Comparison of ENCODE assay signal across 21 mouse cellular contexts in genomic region chr3:148899857-148900256, GRCm38 (mm10).
DNase-seq lines count a peak whose midpoint lies in the region; ATAC-seq and TF ChIP-seq lines count a peak whose summit lies in the region.
"Had no signal": no experiment of that assay in that cellular context is flagged by ENCODE, and none has a peak within 500 bp of the region (broad histone marks: within the 10 kb centered on the region; RNA-seq: fewer than 3 reads in every experiment).

No protein-coding gene starts in this region.

- H3K4me1 ChIP-seq in heart, embryonic 10.5 days: peaks cover 43% of the 10 kb centered on the region
- peaks cover 26% of the 10 kb centered on the region for H3K4me1 ChIP-seq in liver, adult 2 months (ENCODE audit: control insufficient read depth, insufficient read depth, low read length)
- H3K4me1 ChIP-seq in liver, postnatal 0 days (ENCODE audit: insufficient read depth): peaks cover 16% of the 10 kb centered on the region
- H3K4me1 ChIP-seq in embryonic fibroblast, embryonic 13.5 days (ENCODE audit: control insufficient read depth, insufficient read depth, low read length): peaks cover 5% of the 10 kb centered on the region; the same call in 1 of the 2 replicates
- peaks cover 14% of the 10 kb centered on the region; the same call in 1 of the 2 replicates for H3K4me1 ChIP-seq in small intestine, adult 2 months (ENCODE audit: control insufficient read depth, insufficient read depth, insufficient read length, low read length)

- WGBS in heart, embryonic 10.5 days: 45% methylated on average over 6 of the region's 6 CpGs
- 60% methylated on average over 6 of the region's 6 CpGs for WGBS in liver, adult 2 months
- WGBS in liver, postnatal 0 days (ENCODE audit: insufficient replicate concordance): 54% methylated on average over 6 of the region's 6 CpGs
- 23% methylated on average over 6 of the region's 6 CpGs for WGBS in small intestine, adult 2 months

- no peaks in the 10 kb centered on the region for H3K27me3 ChIP-seq in heart, embryonic 10.5 days (ENCODE audit: insufficient read depth, poor library complexity, severe bottlenecking)
- no peaks in the 10 kb centered on the region for H3K27me3 ChIP-seq in liver, adult 2 months (ENCODE audit: control insufficient read depth, insufficient read depth, low read length)
- no peaks in the 10 kb centered on the region for H3K27me3 ChIP-seq in liver, postnatal 0 days (ENCODE audit: insufficient read depth, low read length)
- H3K27me3 ChIP-seq in small intestine, adult 2 months (ENCODE audit: control insufficient read depth, insufficient read depth, low read length): no peaks in the 10 kb centered on the region
- H3K27me3 ChIP-seq: heart, embryonic 13.5 days; liver, embryonic 12.5 days had no signal

- no peak for TF ChIP-seq EP300 in liver, postnatal 0 days (IDR thresholded peaks at IDR 0.05; ENCODE audit: low read depth)

- peak overlapping the region; percentile 29; the same call in 1 of the 2 replicates for H3K27ac ChIP-seq in heart, embryonic 10.5 days
- 0 out of 2 replicates have a peak overlapping the region, but pooled peaks have one; percentile 60 for H3K27ac ChIP-seq in liver, adult 2 months (replicated peaks; ENCODE audit: insufficient read depth, low read depth, low read length)
- H3K27ac ChIP-seq in liver, postnatal 0 days (ENCODE audit: low read depth): no peak overlapping the region
- peak overlapping the region; percentile 57; the same call in 1 of the 2 replicates for H3K27ac ChIP-seq in embryonic fibroblast, embryonic 13.5 days (ENCODE audit: insufficient read depth, low read length)
- H3K27ac ChIP-seq in small intestine, adult 2 months (ENCODE audit: insufficient read depth, low read depth, low read length): 0 out of 2 replicates have a peak overlapping the region, but pooled peaks have one; percentile 24
- H3K27ac ChIP-seq: heart, embryonic 13.5 days; liver, embryonic 12.5 days; macrophage; midbrain, embryonic 10.5 days had no signal

- H3K9ac ChIP-seq in liver, adult 2 months (ENCODE audit: low read depth, low read length): no peak overlapping the region
- no peak overlapping the region for H3K9ac ChIP-seq in liver, postnatal 0 days (replicated peaks)
- H3K9ac ChIP-seq: heart, embryonic 13.5 days; liver, embryonic 12.5 days; lung, embryonic 14.5 days had no signal

- no peak for TF ChIP-seq POLR2A in liver, adult 2 months (IDR thresholded peaks at IDR 0.05; ENCODE audit: extremely low read depth, insufficient read depth, low read length)
- TF ChIP-seq POLR2A in embryonic fibroblast, embryonic 13.5 days (IDR thresholded peaks at IDR 0.05; ENCODE audit: low read depth, low read length): no peak
- TF ChIP-seq POLR2A in small intestine, adult 2 months (IDR thresholded peaks at IDR 0.05; ENCODE audit: low read depth, low read length): no peak

- H3K9me3 ChIP-seq in heart, embryonic 10.5 days: no peaks in the 10 kb centered on the region
- H3K9me3 ChIP-seq in liver, postnatal 0 days (ENCODE audit: low read length): no peaks in the 10 kb centered on the region
- H3K9me3 ChIP-seq: heart, embryonic 13.5 days; liver, embryonic 12.5 days; midbrain, embryonic 10.5 days had no signal

- intact Hi-C loops in heart, postnatal 36 days (cut with DNase I): no loop called here

- no peak overlapping the region for H3K4me3 ChIP-seq in heart, embryonic 10.5 days
- H3K4me3 ChIP-seq in liver, adult 2 months (ENCODE audit: insufficient read depth, low read depth, low read length): no peak overlapping the region
- no peak overlapping the region for H3K4me3 ChIP-seq in liver, postnatal 0 days (ENCODE audit: low read depth, low read length)
- H3K4me3 ChIP-seq in embryonic fibroblast, embryonic 13.5 days (ENCODE audit: insufficient read depth, low read length): no peak overlapping the region
- no peak overlapping the region for H3K4me3 ChIP-seq in small intestine, adult 2 months (ENCODE audit: low read depth, low read length)
- H3K4me3 ChIP-seq: heart, embryonic 13.5 days; liver, embryonic 12.5 days; midbrain, embryonic 10.5 days had no signal

- TF ChIP-seq CTCF in liver, adult 2 months (IDR thresholded peaks at IDR 0.05; ENCODE audit: low read depth, low read length): no peak
- TF ChIP-seq CTCF in liver, postnatal 0 days (IDR thresholded peaks at IDR 0.05; ENCODE audit: low read depth): no peak
- no peak for TF ChIP-seq CTCF in embryonic fibroblast, embryonic 13.5 days (IDR thresholded peaks at IDR 0.05; ENCODE audit: borderline replicate concordance, insufficient read depth, low read length)
- TF ChIP-seq CTCF in small intestine, adult 2 months (IDR thresholded peaks at IDR 0.05; ENCODE audit: extremely low read depth, insufficient read length, insufficient replicate concordance, low read depth, low read length): no peak

- H3K4me2 ChIP-seq in liver, postnatal 0 days (ENCODE audit: low read depth, low read length): no peak overlapping the region
- H3K4me2 ChIP-seq: heart, embryonic 13.5 days; liver, embryonic 12.5 days; lung, embryonic 14.5 days had no signal

- ATAC-seq in liver, postnatal 0 days: no peak
- ATAC-seq: liver, embryonic 12.5 days had no signal

- H3K36me3 ChIP-seq in heart, embryonic 10.5 days: 0 out of 2 replicates have a peak, but pooled peaks cover 3% of the 10 kb centered on the region
- H3K36me3 ChIP-seq in liver, adult 2 months (ENCODE audit: control insufficient read depth, insufficient read depth, low read length): no peaks in the 10 kb centered on the region
- H3K36me3 ChIP-seq in liver, postnatal 0 days (replicated peaks; ENCODE audit: insufficient read depth, low read length): no peaks in the 10 kb centered on the region
- H3K36me3 ChIP-seq in small intestine, adult 2 months (ENCODE audit: control insufficient read depth, insufficient read depth, low read length): no peaks in the 10 kb centered on the region
- H3K36me3 ChIP-seq: heart, embryonic 13.5 days; liver, embryonic 12.5 days had no signal

- H3K79me2 ChIP-seq in liver, adult 2 months (ENCODE audit: control insufficient read depth, insufficient read depth, low read length): peaks cover 41% of the 10 kb centered on the region; the same call in 1 of the 2 replicates

- DNase-seq in heart, embryonic 10.5 days (ENCODE audit: low spot score): no peak
- no peak for DNase-seq in heart, postnatal 36 days
- DNase-seq in liver, adult 2 months (ENCODE audit: extremely low read depth, low read depth, low spot score): no peak
- DNase-seq in liver, postnatal 0 days: no peak
- DNase-seq in ovary, postnatal 36 days (ENCODE audit: low spot score): no peak
- no peak for DNase-seq in spleen, postnatal 14 days (ENCODE audit: low spot score in 2 of 2)
- DNase-seq: adrenal gland, adult 8-10 months; cerebellum, adult 11-12 months; cerebellum, postnatal 25 days; gastrocnemius, postnatal 36 days; kidney, adult 9 months; kidney, postnatal 4 days; lung, embryonic 14.5 days; right cerebral cortex, postnatal 4 days; thymus, postnatal 25 days had no signal
